Mouse (Mus musculus) neural tube, embryonic 10.5 days (tissue): ENCODE results near the gene Epha2.

Experiments used
- DNase-seq: peaks from one replicate; pipeline ENCODE4 v3.0.0-alpha.2; 2017; ENCODE audit warnings: low spot score; ENCODE audit errors: extremely low spot score

Gene Epha2

GRCm38 (mm10) chr4:141301116-141301553 is at the start of gene Epha2:
Gene Epha2 (plus strand): TSS chr4:141301240.
- peak; percentile 87 for DNase-seq

GRCm38 (mm10) chr4:141252641-141253040 is 48.4 kb upstream of the Epha2 start:
- DNase-seq: no peak

GRCm38 (mm10) chr4:141254234-141254633 is 46.8 kb upstream of the Epha2 start:
- DNase-seq: no peak

GRCm38 (mm10) chr4:141257440-141257839 is 43.6 kb upstream of the Epha2 start:
- no peak for DNase-seq

- no peak for DNase-seq
Measured at GRCm38 (mm10) chr4:141259413-141259812, 41.6 kb upstream of the Epha2 start.

- DNase-seq: no peak
Measured at GRCm38 (mm10) chr4:141260007-141260723, 40.9 kb upstream of the Epha2 start.

- DNase-seq: no peak
Measured at GRCm38 (mm10) chr4:141262906-141263637, 38.0 kb upstream of the Epha2 start.

GRCm38 (mm10) chr4:141265979-141266637 is 34.9 kb upstream of the Epha2 start:
- DNase-seq: no peak

- no peak for DNase-seq
Measured at GRCm38 (mm10) chr4:141267250-141267649, 33.8 kb upstream of the Epha2 start.

- DNase-seq: peak; percentile 67
Measured at GRCm38 (mm10) chr4:141267837-141268236, 33.2 kb upstream of the Epha2 start.

GRCm38 (mm10) chr4:141268350-141268749 is 32.7 kb upstream of the Epha2 start:
- no peak for DNase-seq

GRCm38 (mm10) chr4:141269080-141269479 is 32.0 kb upstream of the Epha2 start:
- DNase-seq: no peak

- no peak for DNase-seq
Measured at GRCm38 (mm10) chr4:141270201-141270940, 30.7 kb upstream of the Epha2 start.

- DNase-seq: no peak
Measured at GRCm38 (mm10) chr4:141271228-141271627, 29.8 kb upstream of the Epha2 start.

- DNase-seq: no peak
Measured at GRCm38 (mm10) chr4:141271721-141272120, 29.3 kb upstream of the Epha2 start.

- no peak for DNase-seq
Measured at GRCm38 (mm10) chr4:141272878-141273277, 28.2 kb upstream of the Epha2 start.

GRCm38 (mm10) chr4:141273296-141273695 is 27.7 kb upstream of the Epha2 start:
- DNase-seq: peak; percentile 91

GRCm38 (mm10) chr4:141274485-141275341 is 26.3 kb upstream of the Epha2 start:
- no peak for DNase-seq

- no peak for DNase-seq
Measured at GRCm38 (mm10) chr4:141277157-141277556, 23.9 kb upstream of the Epha2 start.

- no peak for DNase-seq
Measured at GRCm38 (mm10) chr4:141278154-141278553, 22.9 kb upstream of the Epha2 start.

- no peak for DNase-seq
Measured at GRCm38 (mm10) chr4:141279327-141279726, 21.7 kb upstream of the Epha2 start.
